Mouse (Mus musculus): ENCODE measurements around the gene Mas1.

Gene Mas1

DNA sequence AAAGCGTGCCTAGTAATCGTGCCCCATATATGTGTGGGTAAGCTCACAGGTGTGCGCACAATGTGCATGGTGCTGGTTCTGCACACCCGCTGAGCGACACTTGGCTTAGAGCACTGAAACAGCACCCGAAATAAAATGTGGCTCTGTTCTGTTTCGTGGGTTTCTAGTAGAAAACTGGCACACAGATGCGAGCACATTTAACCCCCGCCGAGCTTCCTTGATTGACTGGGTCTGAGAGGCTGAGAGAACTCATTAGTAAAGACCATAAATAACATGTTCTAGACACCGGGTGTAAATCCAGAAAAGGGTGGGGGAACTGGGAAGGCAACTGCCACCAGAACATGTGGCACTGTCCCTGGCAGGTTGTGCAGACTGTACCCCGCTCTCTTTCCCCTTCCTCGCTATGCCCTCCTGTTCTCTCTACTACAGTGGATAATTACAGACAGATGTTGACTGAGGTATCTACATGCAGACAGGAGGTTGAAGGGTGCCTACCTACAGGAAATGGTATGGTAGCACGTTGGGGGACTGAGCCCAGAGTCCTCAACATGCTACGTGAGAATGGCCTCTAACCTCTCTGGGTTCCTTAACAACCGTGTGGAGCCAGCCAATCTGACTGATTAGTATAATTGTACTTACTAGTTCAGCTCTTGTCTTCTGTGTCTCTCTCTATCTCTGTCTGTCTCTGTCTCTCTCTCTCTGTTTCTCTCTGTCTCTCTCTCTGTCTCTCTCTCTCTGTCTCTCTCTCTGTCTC, 4.5 kb upstream of the Mas1 start:
- DNase-seq (ENCODE audit: low read depth, low spot score) = peak; percentile 68

DNA sequence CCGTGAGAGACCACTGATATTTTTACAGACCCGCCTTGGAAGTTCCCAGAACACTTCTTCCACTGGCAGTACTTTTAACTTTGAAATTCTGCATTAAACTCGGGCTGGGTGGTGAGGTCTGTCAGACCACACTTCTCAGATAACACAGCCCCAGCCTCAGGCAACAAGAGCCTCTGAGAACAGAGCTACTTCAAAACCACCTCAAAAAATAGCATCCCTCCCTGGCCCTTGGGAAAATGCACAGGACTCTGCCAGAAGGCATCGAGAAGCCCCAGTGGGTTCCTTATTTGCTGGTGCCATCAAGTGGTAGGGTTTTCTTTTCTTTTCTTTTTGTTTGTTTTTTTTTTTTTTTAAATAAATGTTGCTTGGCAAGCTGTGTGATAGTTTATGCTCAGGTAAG, 697 bp upstream of the Mas1 start:
- no peak for DNase-seq (ENCODE audit: low read depth, low spot score)

DNA sequence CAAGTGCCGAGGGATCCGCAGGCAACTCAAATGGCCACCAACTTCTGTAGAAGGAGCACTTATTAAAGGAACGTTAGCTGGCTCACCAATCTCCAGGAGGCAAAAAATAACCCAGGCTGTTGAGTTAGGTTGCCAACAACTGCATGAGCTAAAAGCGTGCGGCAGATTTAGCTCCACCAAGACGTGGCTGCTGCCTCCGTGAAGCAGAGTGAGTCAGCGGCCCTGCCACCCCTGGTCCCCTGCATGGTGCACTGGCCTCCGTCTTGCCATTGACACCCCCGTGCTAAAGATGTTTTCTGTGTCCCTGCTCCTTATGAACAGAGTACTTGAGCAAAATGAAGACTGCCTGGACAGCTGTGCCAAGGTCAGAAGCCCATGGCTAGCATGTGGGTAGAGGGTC, 1.1 kb downstream of the Mas1 start:
- DNase-seq (ENCODE audit: low read depth, low spot score) = peak; percentile 80

DNA sequence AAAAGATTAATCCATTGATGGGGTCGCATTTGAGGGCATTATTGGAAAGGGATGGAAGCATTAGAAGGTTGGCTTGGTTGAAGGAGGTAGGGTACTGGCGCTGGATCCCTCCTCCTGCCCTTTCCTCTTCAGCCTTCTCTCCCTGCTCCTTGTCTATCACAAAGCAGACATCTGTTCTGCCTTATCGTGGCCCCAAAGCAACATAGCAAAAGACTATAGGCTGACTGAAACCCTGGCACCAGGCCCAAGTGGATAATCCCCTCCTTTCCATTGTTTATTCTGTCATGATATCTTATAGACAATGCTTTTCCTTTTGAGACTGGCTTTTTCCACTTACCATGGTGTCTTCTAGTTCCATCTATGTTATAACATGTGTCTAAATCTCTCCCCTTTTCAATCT, 2.5 kb downstream of the Mas1 start:
- no peak for DNase-seq (ENCODE audit: low read depth, low spot score)

DNA sequence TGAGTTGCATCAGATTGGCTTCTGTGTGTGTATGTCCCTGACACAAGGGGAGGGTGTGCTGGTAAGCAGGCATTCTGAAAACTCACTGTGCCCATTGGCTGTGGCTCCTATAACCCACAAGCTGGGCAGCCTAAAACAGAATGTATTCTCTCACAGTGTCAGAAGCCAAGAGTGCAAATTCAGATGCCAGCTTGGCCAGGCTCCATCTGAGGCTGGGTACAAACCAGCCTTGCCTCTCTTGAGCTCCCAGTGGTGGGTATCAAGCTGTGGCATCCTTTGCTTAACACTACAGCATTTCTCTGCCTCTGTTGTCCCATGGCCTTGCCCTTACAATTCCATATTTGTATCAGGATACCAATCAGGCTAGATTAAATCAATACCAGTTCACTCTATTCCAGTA, 3.8 kb downstream of the Mas1 start:
- no peak for DNase-seq (ENCODE audit: low read depth, low spot score)

DNA sequence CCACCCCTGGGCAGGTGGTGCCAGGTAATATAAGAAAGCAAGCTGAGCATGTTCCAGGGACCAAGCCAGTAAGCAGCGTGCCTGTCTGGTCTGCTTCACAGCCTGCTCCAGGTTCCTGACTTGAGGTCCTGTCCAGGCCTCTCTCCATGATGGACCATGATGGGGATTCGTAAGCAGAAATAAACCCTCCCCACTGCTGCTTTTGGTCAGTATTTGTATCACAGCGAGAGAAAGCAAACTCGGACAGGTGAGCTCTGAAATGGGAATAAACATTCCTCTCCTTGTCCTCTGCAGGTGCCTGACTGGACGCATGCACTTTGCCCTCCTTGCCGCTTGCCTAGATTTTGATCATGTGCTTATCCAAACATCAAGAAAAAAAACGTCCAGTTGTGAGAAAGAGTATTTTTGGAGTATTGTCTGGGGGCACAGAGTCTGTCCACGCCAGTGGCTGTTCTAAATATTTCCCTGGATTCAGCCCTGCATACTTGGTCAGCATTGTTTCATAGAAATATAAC, 8.9 kb downstream of the Mas1 start:
- DNase-seq (ENCODE audit: low read depth, low spot score) = no peak

DNA sequence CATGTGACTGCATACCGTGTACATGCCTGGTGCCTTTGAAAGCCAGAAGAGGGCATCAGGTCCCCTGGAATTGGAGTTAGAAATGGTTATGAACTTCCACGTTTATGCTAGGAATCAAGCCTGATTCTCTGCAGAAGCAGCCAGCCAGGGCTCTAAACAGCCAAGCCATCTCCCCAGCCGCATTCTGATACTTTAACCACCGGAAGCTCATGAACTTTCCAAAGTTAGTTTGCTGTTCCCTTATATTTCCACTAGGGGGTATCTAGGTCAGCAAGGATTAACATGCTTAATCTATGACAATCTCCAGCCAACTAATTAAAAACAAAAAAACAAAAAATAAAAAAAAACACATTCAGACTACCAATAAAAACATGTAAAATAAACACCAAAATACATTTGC, 9.9 kb downstream of the Mas1 start:
- DNase-seq (ENCODE audit: low read depth, low spot score) = no peak

DNA sequence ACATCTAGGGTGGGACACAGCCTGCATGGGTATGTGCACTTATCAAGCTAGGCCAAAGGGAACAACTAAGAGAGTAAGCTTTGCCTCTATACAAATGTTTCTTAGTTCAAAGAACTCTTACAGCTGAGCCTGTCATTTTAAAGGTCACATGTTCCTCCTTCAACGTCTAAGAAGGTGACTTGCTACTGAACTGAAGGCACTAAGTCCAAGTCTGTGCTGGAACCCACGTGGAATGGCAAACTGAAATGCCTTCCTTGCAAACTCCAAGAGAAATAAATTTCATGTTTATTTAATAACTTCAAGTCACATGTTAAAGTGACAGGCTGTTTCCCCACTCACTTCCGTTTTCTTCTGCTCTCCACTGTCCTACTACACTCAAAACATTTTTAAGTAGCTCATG, 10.5 kb downstream of the Mas1 start:
- no peak for DNase-seq (ENCODE audit: low read depth, low spot score)

DNA sequence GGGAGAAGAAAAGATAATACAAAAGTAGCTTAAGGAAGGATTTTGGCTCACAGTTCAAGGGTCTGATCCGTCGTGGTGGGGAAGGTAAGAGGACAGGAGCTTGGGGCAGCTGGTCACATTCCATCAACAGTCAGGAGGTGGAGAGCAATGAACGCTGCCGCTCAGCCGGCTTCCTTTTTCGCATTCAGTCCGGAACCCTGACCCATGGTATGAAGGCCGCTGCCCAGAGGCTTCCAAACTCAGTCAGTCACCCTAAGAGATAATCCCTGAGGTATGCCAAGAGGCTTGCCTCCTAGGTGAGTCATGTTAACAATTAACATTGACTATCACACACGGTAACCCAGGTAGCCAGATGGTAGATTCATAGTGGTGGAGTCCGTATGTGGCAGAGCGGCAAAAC, 13.6 kb downstream of the Mas1 start:
- no peak for DNase-seq (ENCODE audit: low read depth, low spot score)

DNA sequence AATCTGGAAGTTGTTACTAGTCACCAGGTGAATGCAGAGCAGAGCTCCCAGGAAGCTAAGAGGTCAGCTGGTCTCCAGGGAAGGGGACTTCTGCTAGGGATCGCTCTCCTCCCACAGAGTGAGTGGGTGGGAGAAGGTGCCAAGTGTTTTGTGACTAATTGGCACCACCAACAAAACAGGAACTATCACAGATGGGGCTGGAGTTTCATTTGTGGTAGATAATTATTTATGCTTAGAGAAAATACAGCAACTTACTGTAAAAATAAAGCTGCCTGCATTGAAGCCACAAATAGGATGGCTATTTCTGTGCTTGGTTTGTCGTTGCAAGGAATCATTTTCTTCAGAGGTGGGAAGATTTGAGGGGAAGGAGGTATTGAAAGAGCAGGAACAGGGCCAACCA, 14.1 kb downstream of the Mas1 start:
- peak; percentile 64 for DNase-seq (ENCODE audit: low read depth, low spot score)

DNA sequence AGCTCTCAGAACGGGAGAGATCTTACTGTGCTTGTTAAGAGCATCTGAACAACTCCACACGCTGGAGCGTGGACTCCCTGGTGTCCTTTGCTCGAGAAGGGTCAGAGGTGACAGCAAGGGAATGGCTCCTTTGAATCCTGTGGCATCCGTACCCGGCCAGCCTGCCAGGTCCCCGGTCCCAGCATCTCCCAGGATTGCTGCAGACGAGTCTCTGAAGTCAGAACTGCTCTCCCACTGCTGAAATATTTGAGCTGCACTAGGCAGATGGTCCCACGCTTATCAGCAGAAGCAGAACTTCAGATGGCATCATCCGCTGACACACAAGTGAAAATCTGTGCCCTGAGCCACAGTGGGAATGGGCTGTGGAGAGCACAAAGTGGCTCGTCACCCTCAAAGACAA, 16.3 kb downstream of the Mas1 start:
- DNase-seq (ENCODE audit: low read depth, low spot score) = no peak

DNA sequence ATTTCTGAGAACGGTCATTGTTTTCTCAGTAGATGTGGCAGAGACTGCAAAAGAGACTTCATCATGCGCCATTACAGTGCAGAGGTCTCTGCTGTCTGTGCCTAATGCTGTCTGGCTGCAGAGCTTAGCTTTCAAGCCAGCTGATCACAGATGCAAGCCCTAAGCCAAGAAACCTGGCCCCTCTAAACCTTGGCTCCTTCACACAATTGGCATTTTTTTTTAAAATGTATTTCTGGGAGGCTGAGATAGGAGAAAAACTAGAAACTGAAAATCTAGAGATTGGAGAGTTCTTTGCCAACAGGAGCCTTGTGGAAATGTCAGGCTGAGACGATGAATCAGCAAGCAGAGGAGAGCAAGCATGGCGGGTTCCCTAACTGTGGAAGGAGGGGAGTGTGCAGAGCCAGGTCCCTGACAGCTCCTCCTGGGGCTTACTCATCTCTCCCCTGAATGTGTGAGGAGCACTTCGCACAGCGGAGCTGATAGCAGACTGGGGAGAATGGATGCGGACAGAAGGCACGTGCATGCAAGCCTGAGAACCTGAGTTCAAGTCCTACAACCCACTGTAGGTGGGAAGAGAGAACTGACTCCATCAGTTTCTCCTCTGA, 18.1 kb downstream of the Mas1 start:
- DNase-seq (ENCODE audit: low read depth, low spot score) = peak; percentile 78

DNA sequence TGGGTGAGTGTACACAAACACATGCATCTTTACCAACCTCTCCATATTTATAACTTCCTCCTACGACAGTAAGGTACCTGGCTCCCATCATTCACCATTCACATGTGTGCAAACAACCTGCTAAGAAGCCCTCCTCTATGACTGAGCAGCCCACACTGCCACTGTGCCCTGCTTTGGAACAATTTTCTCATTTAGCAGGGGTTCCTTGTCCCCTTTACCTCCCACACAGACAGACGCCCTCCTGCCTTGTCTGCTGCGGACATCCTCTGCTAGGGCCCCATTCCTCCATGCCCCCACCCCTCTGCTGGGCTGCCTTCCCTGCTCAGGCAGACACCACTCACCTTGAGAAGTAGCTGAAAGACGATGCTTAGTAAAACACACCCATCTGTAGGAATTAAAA, 20.2 kb downstream of the Mas1 start:
- DNase-seq (ENCODE audit: low read depth, low spot score) = no peak

DNA sequence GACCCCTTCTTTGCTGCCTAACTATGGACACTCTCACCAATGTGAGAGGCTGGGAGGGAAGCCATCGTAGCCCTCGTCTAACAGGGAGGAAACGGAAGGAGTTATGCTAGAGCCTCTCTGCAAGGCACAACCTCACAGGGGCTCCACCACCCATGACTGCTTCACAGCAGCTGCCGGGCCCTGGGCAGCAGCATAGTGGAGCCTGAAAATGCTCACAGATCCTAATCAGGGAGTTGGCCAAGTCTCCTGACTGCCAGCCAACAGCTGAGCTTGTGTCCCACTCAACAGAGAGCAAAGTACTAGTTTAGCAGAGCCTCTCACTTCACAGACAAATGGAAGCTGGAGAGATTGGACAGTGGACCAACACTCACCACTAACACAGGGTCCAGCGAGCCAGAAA, 21.5 kb downstream of the Mas1 start:
- peak; percentile 40 for DNase-seq (ENCODE audit: low read depth, low spot score)

DNA sequence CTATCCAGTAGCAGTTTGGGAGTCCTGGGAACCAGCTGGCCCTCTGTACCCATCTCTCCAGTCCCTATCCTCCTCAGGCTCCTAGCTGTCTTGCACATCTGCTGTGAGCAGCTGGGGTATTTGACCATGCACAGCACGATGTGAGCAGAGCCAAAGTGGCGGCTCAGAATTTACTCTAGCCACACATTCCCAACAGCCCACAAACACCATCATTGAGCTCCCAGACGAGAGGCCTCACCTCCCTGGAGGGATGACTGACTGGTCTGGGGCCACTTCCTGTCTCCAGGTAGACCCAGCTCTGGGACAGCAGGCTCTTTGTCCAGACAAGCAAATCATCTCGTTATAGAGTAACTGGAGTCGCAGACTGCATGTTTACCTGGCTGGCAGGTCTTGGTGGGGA, 22.1 kb downstream of the Mas1 start:
- no peak for DNase-seq (ENCODE audit: low read depth, low spot score)

DNA sequence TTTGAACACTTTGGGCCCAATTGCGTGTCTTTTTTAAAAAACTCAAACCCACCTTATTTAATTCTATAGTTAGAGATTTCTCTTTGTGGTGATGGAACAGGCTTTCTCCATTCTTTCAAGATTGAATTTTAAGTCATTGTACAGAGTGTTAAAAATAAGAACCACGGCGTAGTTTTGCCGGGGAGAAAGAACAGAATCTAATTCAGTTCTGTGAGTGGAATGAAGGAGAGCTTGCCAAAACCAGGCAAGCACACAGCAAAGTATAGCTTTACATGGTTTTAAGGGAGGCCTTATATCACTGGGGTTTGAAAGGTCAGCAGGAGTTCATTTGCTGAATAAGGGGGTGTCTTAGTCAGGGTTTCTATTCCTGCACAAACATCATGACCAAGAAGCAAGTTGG, 23.4 kb downstream of the Mas1 start:
- DNase-seq (ENCODE audit: low read depth, low spot score) = peak; percentile 52

DNA sequence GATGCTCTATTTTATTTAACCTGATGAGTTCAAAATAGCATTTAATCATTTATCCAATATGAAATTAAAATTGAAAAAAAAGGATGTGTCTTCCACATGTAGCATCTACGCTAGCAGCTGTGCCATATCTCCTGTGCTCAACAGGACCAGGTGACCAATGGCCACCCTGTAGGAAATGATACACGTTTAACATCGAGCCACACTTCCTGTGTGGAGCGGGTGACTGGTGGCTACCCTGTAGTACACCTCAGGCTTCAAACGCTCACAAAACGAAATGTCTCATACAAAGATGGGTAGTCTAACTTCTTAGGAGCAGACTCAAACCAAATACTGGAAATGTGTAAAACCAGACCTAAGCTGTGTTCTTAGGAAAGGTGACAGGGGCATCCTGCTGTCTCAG, 24.1 kb downstream of the Mas1 start:
- no peak for DNase-seq (ENCODE audit: low read depth, low spot score)

DNA sequence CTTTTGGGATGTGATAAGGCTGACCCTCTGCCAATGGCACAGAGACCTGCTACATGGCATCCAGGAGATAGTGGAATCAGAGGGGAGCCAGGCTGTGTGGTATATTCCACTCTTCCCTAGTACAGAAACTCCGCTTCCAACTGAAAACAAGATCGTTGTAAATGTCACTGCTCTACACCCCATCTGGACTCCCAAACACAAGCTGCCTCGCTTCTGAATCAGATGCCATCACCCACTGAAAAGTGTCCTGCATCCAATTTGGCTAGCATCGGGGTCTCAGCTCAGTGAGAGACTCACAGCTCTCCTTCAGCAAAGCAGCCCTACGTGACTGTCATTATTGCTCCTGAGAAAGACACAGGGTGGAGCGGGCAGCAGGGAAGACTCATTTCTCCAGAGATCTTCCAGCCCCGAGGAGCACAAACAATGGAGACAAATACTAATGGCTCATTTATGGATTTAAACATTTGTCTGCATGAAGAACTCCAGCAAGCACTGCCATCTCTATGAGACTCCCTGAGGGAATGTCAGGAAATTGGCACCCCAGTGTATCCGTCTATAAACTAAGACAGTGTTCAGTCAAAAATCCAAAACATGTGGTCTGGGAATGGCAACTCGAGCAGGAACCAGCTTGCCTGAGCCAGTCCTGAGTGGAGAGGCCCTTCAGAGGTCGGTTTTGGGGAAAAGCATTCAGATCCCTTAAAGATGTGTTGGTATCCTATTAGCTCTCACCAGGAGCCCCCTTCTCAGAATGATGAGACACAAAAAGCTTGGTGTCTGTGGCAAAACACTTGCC, 28.3 kb downstream of the Mas1 start:
- DNase-seq (ENCODE audit: low read depth, low spot score) = peak; percentile 70

DNA sequence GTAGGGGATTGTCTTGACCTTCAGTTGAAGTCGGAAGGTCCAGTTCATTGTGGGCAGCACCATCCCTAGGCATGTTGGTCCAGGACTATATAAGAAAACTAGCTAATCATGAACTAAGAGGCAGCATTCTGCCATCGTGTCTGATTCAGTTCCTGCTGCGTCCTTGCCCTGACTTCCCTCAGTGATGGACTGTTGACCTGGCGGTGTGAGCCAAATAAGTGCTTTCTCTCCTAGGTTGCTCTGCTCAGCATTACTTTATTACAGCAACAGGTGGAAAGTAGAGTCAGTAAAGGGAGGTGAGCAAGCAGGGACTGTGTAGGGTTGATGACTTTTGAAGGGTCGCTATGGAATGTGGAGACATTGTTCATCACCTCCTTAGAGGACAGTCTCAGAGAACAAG, 32.2 kb downstream of the Mas1 start:
- DNase-seq (ENCODE audit: low read depth, low spot score) = no peak

DNA sequence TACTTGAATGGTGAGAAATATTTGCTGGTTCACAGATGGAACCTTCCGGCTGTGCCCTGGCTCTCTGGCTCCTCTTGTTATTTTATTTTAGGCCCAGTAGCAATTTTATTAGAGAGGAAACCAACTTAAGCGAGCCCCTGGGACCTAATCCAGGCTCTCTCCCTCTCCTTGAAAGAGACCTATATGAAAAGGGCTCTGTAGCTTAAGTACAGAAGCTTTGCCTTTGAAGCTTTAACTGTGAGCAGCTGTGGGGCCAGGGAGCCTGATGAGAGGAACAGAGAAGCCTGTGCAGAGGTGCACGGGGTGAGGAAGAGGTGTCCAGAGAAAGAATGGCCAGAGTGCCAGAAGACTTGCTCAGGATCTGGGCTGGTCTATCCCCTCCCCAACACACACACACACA, 33.1 kb downstream of the Mas1 start:
- no peak for DNase-seq (ENCODE audit: low read depth, low spot score)

DNA sequence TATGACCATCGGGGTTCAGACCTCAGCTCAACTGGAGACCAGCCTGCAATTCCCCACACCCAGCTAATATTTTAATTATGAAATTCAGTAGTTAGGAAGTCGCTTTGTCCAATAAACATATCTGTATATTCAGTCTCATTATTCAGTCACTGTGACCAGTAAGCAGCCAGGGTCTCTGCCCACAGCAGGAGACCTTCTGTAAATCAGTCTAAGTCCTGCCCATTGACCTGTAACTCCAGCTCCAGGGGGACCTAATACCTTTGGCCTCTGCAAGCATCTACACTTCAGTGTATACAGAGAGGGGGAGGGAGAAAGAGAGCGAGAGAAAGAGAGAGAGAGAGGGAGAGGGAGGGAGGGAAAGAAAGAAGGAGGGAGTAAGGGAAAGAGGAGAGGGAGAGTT, 33.6 kb downstream of the Mas1 start:
- no peak for DNase-seq (ENCODE audit: low read depth, low spot score)

DNA sequence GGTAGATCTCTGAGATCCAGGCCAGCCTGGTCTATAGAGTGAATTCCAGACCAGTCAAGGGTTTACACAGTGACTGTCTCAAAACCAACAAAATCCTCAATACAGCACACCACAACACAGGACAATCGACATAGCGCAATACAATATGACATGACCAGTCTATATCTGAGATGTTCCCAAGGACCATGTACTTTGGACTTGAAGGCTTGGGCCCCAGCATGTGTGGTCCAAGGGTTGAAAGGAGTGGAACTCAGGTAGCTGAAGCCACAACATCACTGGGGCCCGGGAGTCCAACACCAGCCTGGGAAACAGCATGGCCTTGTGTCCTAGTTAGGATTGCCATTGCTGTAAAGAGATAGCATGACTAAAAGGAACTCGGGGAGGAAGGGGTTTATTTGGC, 35.3 kb downstream of the Mas1 start:
- no peak for DNase-seq (ENCODE audit: low read depth, low spot score)

DNA sequence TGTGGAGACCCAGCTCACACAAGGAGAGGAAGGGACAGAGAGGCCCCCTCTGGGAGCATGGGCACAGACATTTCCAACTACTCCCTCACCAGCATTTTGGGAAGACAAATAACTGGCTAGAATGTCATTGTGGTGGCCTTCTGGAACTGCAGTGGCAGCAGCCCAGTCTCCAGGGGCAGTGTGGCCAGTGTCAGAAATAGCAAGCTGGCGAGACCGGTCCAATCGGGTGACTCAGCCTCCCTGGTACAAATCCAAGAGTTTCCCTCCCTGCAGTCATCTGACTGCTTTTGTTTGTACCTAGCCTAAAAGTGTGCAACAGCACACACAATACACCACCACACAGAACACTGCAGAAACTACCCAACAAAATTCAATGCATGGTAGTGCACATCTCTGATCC, 35.7 kb downstream of the Mas1 start:
- DNase-seq (ENCODE audit: low read depth, low spot score) = no peak

Data from telencephalon, adult 2 months (tissue).